Mouse (Mus musculus) ES-E14 (cell line): ENCODE data around the gene Ipo13. TPM values are rescaled to one million over a fixed set of nuclear protein-coding genes. Genes with fewer than 3 reads are reported as not detected.

Experiments
- DNase-seq: peaks from one replicate; pipeline ENCODE4 v3.0.0-alpha.2; 2013; ENCODE audit warnings: low read depth, low spot score
- H3K27ac ChIP-seq: 2 replicates; pipeline ENCODE4 v1.5.1; 2012; ENCODE audit warnings: low read depth, mild to moderate bottlenecking, low read length, moderate library complexity, mixed read lengths; ENCODE audit not compliant: poor library complexity, insufficient read depth, severe bottlenecking
- H3K36me3 ChIP-seq: 2 replicates; pipeline ENCODE4 v1.6.1; 2012; ENCODE audit warnings: mild to moderate bottlenecking, low read length, moderate library complexity, mixed read lengths; ENCODE audit not compliant: control insufficient read depth, poor library complexity, insufficient read depth, severe bottlenecking
- H3K4me1 ChIP-seq, 2 experiments: fragments of 150-350 bp in 1 of 2; sonication (generic) in 1 of 2; 2 replicates each; pipeline ENCODE4 v1.6.1; 2012; ENCODE audit warnings: low read length in 2 of 2, mild to moderate bottlenecking in 1 of 2, mixed read lengths in 1 of 2; ENCODE audit not compliant: control insufficient read depth in 2 of 2, insufficient read depth in 2 of 2, poor library complexity in 1 of 2
- H3K4me3 ChIP-seq, 2 experiments: fragments of 150-350 bp in 1 of 2; sonication (generic) in 1 of 2; 2 replicates each; pipeline ENCODE4 v1.5.1; 2012; ENCODE audit warnings: low read length in 2 of 2, low read depth in 1 of 2, mild to moderate bottlenecking in 1 of 2, mixed read lengths in 1 of 2; ENCODE audit not compliant: insufficient read depth in 1 of 2, poor library complexity in 1 of 2, severe bottlenecking in 1 of 2
- H3K9ac ChIP-seq: 2 replicates; pipeline ENCODE4 v1.6.1; 2012; ENCODE audit warnings: low read depth, mild to moderate bottlenecking, low read length, mixed read lengths; ENCODE audit not compliant: poor library complexity, insufficient read depth, severe bottlenecking
- H3K9me3 ChIP-seq: fragments of 150-350 bp; sonication (generic); 2 replicates; pipeline ENCODE4 v1.6.1; 2012; ENCODE audit warnings: low read depth, mild to moderate bottlenecking, low read length; ENCODE audit not compliant: control insufficient read depth, insufficient read depth
- CHD2 ChIP-seq: IDR thresholded peaks from 2 replicates; pipeline ENCODE4 v1.6.1; 2014; ENCODE audit warnings: mild to moderate bottlenecking, low read depth, low read length, inconsistent platforms
- HCFC1 ChIP-seq: IDR thresholded peaks from 2 replicates; pipeline ENCODE4 v1.6.1; 2012; ENCODE audit warnings: low read length, inconsistent platforms, borderline replicate concordance; ENCODE audit not compliant: insufficient read depth
- MAFK ChIP-seq: IDR thresholded peaks from 2 replicates; pipeline ENCODE4 v1.6.1; 2014; ENCODE audit warnings: mild to moderate bottlenecking, low read depth, low read length, inconsistent platforms; ENCODE audit not compliant: insufficient read depth
- ZC3H11A ChIP-seq: IDR thresholded peaks from 2 replicates; pipeline ENCODE4 v1.6.1; 2012; ENCODE audit warnings: low read depth, mild to moderate bottlenecking, inconsistent platforms, low read length, borderline replicate concordance
- ZNF384 ChIP-seq: IDR thresholded peaks from 2 replicates; pipeline ENCODE4 v1.6.1; 2012; ENCODE audit warnings: low read depth, low read length, inconsistent platforms
- in situ Hi-C, 2 experiments: fragments of 600-800 bp; cut with MboI; formaldehyde crosslinking; loops; one replicate each; pipeline ENCODE4 v1.15.1; 2025; ENCODE audit warnings: low sequenced_read_pairs in 2 of 2, inconsistent platforms in 1 of 2; ENCODE audit not compliant: unreplicated experiment in 2 of 2
- total RNA-seq: library from RNA; depleted of rRNA; stranded (reverse); fragments of 300-350 nt; gene quantifications from 2 replicates; pipeline ENCODE4 v1.2.3, GENCODE M21; 2012

The Ipo13 gene
- total RNA-seq, 1 experiment, result 50.2 TPM

- no peak for DNase-seq
- no peak for TF ChIP-seq CHD2
- TF ChIP-seq ZNF384, result no peak
- no peak for TF ChIP-seq MAFK
- TF ChIP-seq ZC3H11A, result no peak
- no peak for TF ChIP-seq HCFC1
- Histone ChIP-seq H3K4me1 (peaks cover 0 to 2% of the 10 kb centered on the region in 2 experiments; a peak in 1 of 4 replicates), H3K4me3 (peak overlapping the region; percentile 72 to 75), H3K9ac (peak overlapping the region; percentile 78), H3K36me3 (peaks cover 9% of the 10 kb centered on the region; the same call in 1 of the 2 replicates), H3K27ac (no peak overlapping the region), H3K9me3 (no peaks in the 10 kb centered on the region)
- in situ Hi-C loops, result no loop called here
Measured at GRCm38 (mm10) chr4:117928699-117929241, 14.0 kb upstream of the Ipo13 start.

DNA sequence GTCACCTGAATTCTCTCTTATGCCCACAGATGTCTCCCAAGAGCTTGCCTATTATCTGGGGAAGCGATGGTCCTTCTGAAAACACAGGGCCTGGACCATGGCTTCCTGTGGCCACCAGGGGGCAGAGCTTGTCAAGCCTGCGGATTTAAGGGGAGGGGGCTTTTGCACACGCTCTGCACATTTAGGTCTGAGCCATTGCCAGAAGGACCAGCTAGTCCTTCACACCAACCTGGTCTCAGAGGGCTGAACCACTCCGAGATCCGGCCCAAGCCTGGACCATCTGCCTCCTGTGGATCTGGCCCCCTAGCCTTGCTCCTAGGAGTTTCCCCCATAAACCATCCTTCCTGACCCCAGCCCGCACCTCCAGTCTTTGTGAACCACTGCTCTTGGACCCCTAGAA, 13.4 kb upstream of the Ipo13 start:
- in situ Hi-C loops, result no loop called here
- DNase-seq, result no peak
- no peak overlapping the region for H3K9ac ChIP-seq

DNA sequence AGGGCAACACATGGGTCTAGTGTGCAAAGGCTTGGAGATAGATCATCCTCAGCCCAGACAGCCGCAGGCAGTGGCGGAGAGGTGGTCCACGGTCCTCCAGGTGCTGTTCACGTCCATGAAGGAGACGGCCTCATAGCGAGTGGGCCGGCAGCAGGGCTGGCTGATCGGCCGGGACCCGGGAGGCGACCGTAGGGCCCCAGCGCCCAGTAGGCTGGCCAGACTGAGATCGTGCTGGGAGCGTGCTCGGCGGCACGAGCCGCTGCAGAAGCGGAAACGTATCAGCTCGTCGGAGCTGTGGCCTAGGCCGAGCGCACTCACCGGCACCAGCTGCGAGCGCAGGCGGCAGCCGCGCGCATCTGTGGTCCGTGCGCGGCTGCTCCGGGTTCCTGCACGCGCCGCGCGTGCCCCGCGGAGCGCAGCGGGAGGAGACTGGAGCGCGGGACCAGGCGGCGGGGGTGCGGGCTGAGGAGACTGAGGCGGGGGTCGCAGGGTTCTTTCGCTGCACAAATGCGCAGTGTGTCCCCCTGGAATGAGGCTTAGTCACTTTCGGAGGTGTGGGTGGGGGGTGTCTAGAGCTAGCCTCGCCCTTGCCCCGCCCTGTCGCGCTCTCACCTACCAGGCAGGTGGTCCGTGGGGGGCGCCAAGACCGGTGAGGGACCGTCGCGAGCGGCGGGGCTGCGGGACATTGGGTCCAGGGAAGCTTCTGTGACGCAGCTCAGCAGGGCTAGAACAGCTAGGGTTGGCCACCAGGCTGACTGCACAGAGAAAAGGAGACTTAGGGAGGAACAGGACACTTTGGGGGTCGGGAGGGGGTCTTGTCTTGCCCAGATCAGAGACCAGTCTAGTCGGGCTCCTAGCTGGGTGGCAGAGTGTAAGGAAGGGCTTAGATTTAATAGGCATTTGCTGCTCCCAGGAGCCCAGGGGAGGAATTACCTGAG, 12.0 kb upstream of the Ipo13 start:
- Histone ChIP-seq H3K9me3 (no peaks in the 10 kb centered on the region), H3K9ac (peak overlapping the region; percentile 48), H3K4me1 (peaks cover 0 to 2% of the 10 kb centered on the region in 2 experiments; a peak in 1 of 4 replicates), H3K27ac (no peak overlapping the region), H3K4me3 (peak overlapping the region; percentile 57 to 68), H3K36me3 (peaks cover 2% of the 10 kb centered on the region; the same call in 1 of the 2 replicates)
- DNase-seq, result no peak
- in situ Hi-C loops, result no loop called here
- TF ChIP-seq ZC3H11A (no peak), MAFK (no peak), ZNF384 (no peak), HCFC1 (no peak), CHD2 (no peak)

More for the DNA sequence above, 13.4 kb upstream of the Ipo13 start:
- Histone ChIP-seq H3K36me3 (peaks cover 8% of the 10 kb centered on the region; the same call in 1 of the 2 replicates), H3K9me3 (no peaks in the 10 kb centered on the region), H3K4me1 (peaks cover 0 to 2% of the 10 kb centered on the region in 2 experiments; a peak in 1 of 4 replicates), H3K27ac (no peak overlapping the region), H3K4me3 (no peak overlapping the region)
- TF ChIP-seq HCFC1, result no peak
- no peak for TF ChIP-seq MAFK
- TF ChIP-seq ZC3H11A, result no peak
- no peak for TF ChIP-seq ZNF384
- TF ChIP-seq CHD2, result no peak

DNA sequence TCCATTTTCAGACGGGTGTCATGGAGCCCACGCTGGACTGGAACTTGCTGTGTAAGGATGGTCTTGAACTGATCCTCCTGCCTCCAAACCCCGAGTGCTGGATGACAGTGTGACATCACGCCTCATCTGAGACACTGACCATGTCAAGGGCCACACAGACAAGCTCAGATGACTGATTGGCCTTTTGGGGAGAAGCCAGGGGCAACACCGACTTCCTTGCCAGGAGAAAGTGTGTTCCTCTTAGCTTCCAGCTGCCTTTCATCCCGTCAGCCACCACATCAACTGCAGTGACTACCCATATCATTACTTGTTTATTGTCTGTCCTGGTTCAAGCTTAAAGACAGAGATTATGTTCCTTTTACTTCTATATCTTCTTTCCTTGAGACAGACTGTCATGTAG, 10.1 kb upstream of the Ipo13 start:
- Histone ChIP-seq H3K27ac (no peak overlapping the region), H3K4me1 (peaks cover 0 to 2% of the 10 kb centered on the region in 2 experiments; a peak in 1 of 4 replicates), H3K9ac (no peak overlapping the region), H3K36me3 (peaks cover 2% of the 10 kb centered on the region; the same call in 1 of the 2 replicates), H3K9me3 (no peaks in the 10 kb centered on the region), H3K4me3 (no peak overlapping the region)
- in situ Hi-C loops, result no loop called here
- DNase-seq, result no peak
- no peak for TF ChIP-seq HCFC1
